Mouse (Mus musculus) small intestine, adult 2 months (tissue): ENCODE measurements at regions not wholly inside any gene's neighbourhood (a gene's known extent, or its start where the extent isn't known, plus 50 kb on each side); places are given as distances from the start of the nearest gene placed in this dataset.

Experiments used
- CTCF ChIP-seq: fragments of 200-500 bp; IDR thresholded peaks from 2 replicates; pipeline ENCODE4 v1.5.1; 2012; ENCODE audit warnings: low read depth, mild to moderate bottlenecking, control low read depth, inconsistent platforms, low read length, moderate library complexity, mixed read lengths; ENCODE audit not compliant: insufficient replicate concordance, insufficient read length; ENCODE audit errors: extremely low read depth
- POLR2A ChIP-seq: fragments of 200-500 bp; IDR thresholded peaks from 2 replicates; pipeline ENCODE4 v1.6.1; 2012; ENCODE audit warnings: low read depth, mild to moderate bottlenecking, control low read depth, inconsistent platforms, low read length, moderate library complexity

- TF ChIP-seq CTCF: no peak
- TF ChIP-seq POLR2A: no peak
Observed at GRCm38 (mm10) chr13:42522553-42522952, 157.9 kb upstream of the Phactr1 start.
